Mouse (Mus musculus) C2C12 (cell line): Measurements from ENCODE around the gene Gcdh. TPM values are rescaled to one million over a fixed set of nuclear protein-coding genes. Genes with fewer than 3 reads are reported as not detected.

Experiments
- H3K27me3 ChIP-seq: one replicate; pipeline ENCODE4 v1.6.1; 2011; ENCODE audit not compliant: control insufficient read depth, insufficient read depth, insufficient read length
- H3K36me3 ChIP-seq: one replicate; pipeline ENCODE4 v1.6.1; 2011; ENCODE audit not compliant: control insufficient read depth, insufficient read depth
- H3K4me3 ChIP-seq: one replicate; pipeline ENCODE4 v1.5.1; 2011; ENCODE audit warnings: mild to moderate bottlenecking, control low read depth; ENCODE audit not compliant: poor library complexity, insufficient read depth, severe bottlenecking
- H3K79me2 ChIP-seq: one replicate; pipeline ENCODE4 v1.6.1; 2011; ENCODE audit not compliant: control insufficient read depth, insufficient read depth
- H3K79me3 ChIP-seq: one replicate; pipeline ENCODE4 v1.6.1; 2011; ENCODE audit warnings: low read depth, control low read depth
- H3ac ChIP-seq: one replicate; pipeline ENCODE3; 2011; ENCODE audit warnings: low read depth; ENCODE audit not compliant: control insufficient read depth, insufficient read length
- CEBPB ChIP-seq: IDR thresholded peaks from one replicate; pipeline ENCODE4 v1.6.1; 2011; ENCODE audit warnings: low read depth, mild to moderate bottlenecking, control low read depth, moderate library complexity
- CTCF ChIP-seq: IDR thresholded peaks from one replicate; pipeline ENCODE4 v1.5.1; 2011; ENCODE audit not compliant: control insufficient read depth, insufficient read depth, insufficient read length
- FOSL1 ChIP-seq: IDR thresholded peaks from one replicate; pipeline ENCODE4 v1.8.0; 2011; ENCODE audit warnings: mild to moderate bottlenecking, low read length; ENCODE audit not compliant: poor library complexity, insufficient read depth, severe bottlenecking
- MAX ChIP-seq: IDR thresholded peaks from one replicate; pipeline ENCODE4 v1.6.1; 2011; ENCODE audit warnings: mild to moderate bottlenecking, control low read depth
- MYOD1 ChIP-seq: IDR thresholded peaks from one replicate; pipeline ENCODE4 v1.6.1; 2011; ENCODE audit warnings: low read depth; ENCODE audit not compliant: control insufficient read depth, insufficient read length
- MYOG ChIP-seq: IDR thresholded peaks from one replicate; pipeline ENCODE4 v1.6.1; 2011; ENCODE audit not compliant: control insufficient read depth, insufficient read length; ENCODE audit errors: extremely low read depth
- USF1 ChIP-seq: IDR thresholded peaks from one replicate; pipeline ENCODE4 v1.6.1; 2011; ENCODE audit warnings: low read depth, mild to moderate bottlenecking, control low read depth, moderate library complexity
- polyA plus RNA-seq: library from polyadenylated mRNA; unstranded; fragments of >200 nt; fragmentation: generic; extraction: Trizol; gene quantifications from one replicate; pipeline ENCODE4 v1.2.1, GENCODE M21; 2012; ENCODE audit warnings: missing spikeins

Gcdh gene
- polyA plus RNA-seq, 1 experiment, result 11.4 TPM

- Histone ChIP-seq H3ac (no peak overlapping the region), H3K36me3 (no peaks in the 10 kb centered on the region), H3K27me3 (peaks cover 14% of the 10 kb centered on the region), H3K79me3 (no peaks in the 10 kb centered on the region), H3K79me2 (no peaks in the 10 kb centered on the region), H3K4me3 (no peak overlapping the region)
- TF ChIP-seq MAX, result peak; percentile 53
- TF ChIP-seq CEBPB, result no peak
- no peak for TF ChIP-seq MYOG
These were observed 27.9 kb upstream of the Gcdh start for GRCm38 (mm10) chr8:84921596-84921995.

DNA sequence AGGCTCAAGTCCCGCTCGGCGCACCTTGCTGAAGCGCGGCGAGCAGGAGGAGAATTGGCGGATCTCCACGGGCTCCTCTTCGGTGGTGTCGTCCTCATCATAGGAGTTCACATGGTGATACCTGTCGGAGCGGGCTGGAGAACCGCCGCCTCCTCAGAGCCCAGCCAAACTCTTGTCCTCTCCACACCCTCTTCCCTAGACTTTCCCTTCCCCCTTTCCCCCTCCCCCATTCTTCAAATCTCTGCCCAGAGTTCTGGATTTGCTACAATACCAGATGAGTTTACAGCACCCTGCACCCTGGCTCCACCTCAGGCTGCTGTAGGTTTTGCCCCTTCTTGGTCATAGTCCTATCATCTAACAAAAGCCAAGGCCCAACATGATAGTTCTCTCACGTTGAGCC lies 24.9 kb upstream of the Gcdh start:
- Histone ChIP-seq H3K79me3 (no peaks in the 10 kb centered on the region), H3K79me2 (no peaks in the 10 kb centered on the region), H3K27me3 (peaks cover 7% of the 10 kb centered on the region), H3K36me3 (no peaks in the 10 kb centered on the region), H3K4me3 (no peak overlapping the region), H3ac (no peak overlapping the region)
- TF ChIP-seq USF1, result no peak
- TF ChIP-seq CTCF, result no peak
- TF ChIP-seq CEBPB, result no peak
- TF ChIP-seq FOSL1, result no peak

GRCm38 (mm10) chr8:84917781-84918180 lies 24.1 kb upstream of the Gcdh start:
- H3K4me3 ChIP-seq, result no peak overlapping the region
- TF ChIP-seq MAX, result no peak
- TF ChIP-seq MYOG, result no peak
- no peak for TF ChIP-seq FOSL1
- no peak for TF ChIP-seq CTCF
- no peak for TF ChIP-seq MYOD1
- no peak for TF ChIP-seq CEBPB
- no peak for TF ChIP-seq USF1
- H3K79me2 ChIP-seq, result no peaks in the 10 kb centered on the region
- H3ac ChIP-seq, result no peak overlapping the region
- H3K36me3 ChIP-seq, result no peaks in the 10 kb centered on the region
- H3K79me3 ChIP-seq, result no peaks in the 10 kb centered on the region
- peaks cover 7% of the 10 kb centered on the region for H3K27me3 ChIP-seq

DNA sequence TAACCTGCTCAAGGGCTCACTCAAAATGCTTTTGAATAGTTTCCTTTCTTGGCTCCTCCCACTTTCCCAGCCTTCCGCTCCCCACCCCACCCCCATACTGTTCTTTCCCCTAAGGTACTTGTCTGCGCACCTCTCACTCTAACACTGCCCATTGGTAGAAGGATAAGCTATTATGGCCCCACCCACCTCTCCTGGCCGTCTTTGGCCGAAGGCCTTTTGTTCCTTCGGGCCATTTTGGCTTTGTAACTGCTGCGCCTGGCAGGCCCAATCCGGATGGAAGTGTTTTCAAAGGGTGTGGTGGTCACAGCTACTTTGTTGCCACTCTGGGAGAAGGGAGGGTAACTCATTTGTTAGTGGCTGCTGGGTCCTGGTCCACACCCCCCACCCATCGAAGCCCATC lies 21.5 kb upstream of the Gcdh start:
- Histone ChIP-seq H3K79me3 (no peaks in the 10 kb centered on the region), H3K27me3 (peaks cover 7% of the 10 kb centered on the region), H3ac (no peak overlapping the region), H3K79me2 (no peaks in the 10 kb centered on the region), H3K36me3 (no peaks in the 10 kb centered on the region), H3K4me3 (no peak overlapping the region)
- TF ChIP-seq FOSL1 (no peak), CEBPB (no peak), MYOG (no peak)

DNA sequence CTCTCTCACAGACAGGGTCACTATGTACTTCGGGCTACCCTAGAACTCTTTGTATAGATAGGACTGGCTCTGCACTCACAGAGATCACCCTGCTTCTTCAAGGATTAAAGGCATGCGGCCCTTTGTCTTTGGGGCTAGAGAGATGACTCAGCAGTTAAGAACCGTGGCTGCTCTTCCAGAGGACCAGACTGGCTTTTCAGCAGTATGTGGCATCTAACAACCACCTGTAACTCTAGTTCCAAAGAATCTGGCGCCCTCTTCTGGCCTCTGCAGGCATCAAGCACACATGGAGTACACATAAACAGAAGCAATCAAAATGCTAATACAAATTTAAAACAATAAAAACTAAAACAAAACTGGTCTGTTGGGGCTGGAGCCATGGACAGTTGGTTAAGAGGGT lies 20.2 kb upstream of the Gcdh start:
- TF ChIP-seq CTCF, result no peak
- peaks cover 7% of the 10 kb centered on the region for H3K27me3 ChIP-seq
- H3K36me3 ChIP-seq, result no peaks in the 10 kb centered on the region

GRCm38 (mm10) chr8:84913502-84913900 lies 19.8 kb upstream of the Gcdh start:
- TF ChIP-seq MYOD1, result no peak
- no peak for TF ChIP-seq CEBPB
- TF ChIP-seq CTCF, result no peak
- TF ChIP-seq MYOG, result no peak
- no peak for TF ChIP-seq FOSL1
- TF ChIP-seq USF1, result no peak
- TF ChIP-seq MAX, result no peak

More for the DNA sequence above, 20.2 kb upstream of the Gcdh start:
- H3K4me3 ChIP-seq, result no peak overlapping the region
- H3ac ChIP-seq, result no peak overlapping the region
- no peaks in the 10 kb centered on the region for H3K79me2 ChIP-seq
- H3K79me3 ChIP-seq, result no peaks in the 10 kb centered on the region

DNA sequence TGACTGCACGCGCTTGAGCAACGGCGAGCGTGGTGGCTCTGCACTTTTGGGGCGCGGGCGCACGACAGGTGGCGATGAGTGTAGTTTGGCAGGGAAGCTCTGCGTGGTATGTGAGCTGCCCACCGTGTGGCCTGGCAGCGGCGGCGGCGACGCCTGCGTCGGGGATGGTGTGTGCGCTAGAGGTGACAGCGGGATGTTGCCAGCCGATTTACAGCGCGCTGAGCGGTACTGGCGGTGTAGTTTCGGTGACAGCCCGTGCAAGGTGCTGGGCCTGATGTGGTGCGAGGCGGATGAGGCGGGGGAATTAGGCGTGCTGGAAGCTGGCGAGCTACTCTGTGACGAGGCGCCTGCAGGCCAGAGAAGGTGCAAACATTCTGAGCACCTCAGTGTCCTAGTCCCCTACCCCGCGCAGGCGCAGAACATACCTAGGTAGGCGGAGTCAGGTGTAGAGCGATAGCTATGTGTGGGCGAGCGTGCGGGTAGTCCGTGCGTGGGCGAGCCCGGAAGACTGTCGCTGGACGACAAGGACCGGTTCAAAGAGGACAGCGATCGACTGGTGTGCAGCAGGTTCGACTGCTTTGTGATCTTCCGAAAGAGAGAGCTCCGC lies 19.3 kb upstream of the Gcdh start:
- TF ChIP-seq MYOD1 (no peak), USF1 (no peak), MYOG (no peak), MAX (no peak), FOSL1 (no peak), CEBPB (no peak), CTCF (no peak)
- no peaks in the 10 kb centered on the region for H3K79me3 ChIP-seq
- no peak overlapping the region for H3K4me3 ChIP-seq
- no peaks in the 10 kb centered on the region for H3K36me3 ChIP-seq
- no peaks in the 10 kb centered on the region for H3K79me2 ChIP-seq
- H3K27me3 ChIP-seq, result peaks cover 6% of the 10 kb centered on the region
- H3ac ChIP-seq, result no peak overlapping the region

More at GRCm38 (mm10) chr8:84913502-84913900, 19.8 kb upstream of the Gcdh start:
- Histone ChIP-seq H3K27me3 (peaks cover 7% of the 10 kb centered on the region), H3K79me2 (no peaks in the 10 kb centered on the region), H3K4me3 (no peak overlapping the region), H3K79me3 (no peaks in the 10 kb centered on the region), H3ac (no peak overlapping the region), H3K36me3 (no peaks in the 10 kb centered on the region)
